Mouse (Mus musculus): ENCODE data around the gene Vpreb2. TPM values are rescaled to one million over a fixed set of nuclear protein-coding genes. Genes with fewer than 3 reads are reported as not detected.

Gene Vpreb2
- not detected for polyA plus RNA-seq (2014; fragmentation: Illumina TruSeq; extraction: RNeasy Lipid Tissue Mini Kit (QIAGEN cat#74804); ENCODE audit: low read depth, low replicate concordance)

DNA sequence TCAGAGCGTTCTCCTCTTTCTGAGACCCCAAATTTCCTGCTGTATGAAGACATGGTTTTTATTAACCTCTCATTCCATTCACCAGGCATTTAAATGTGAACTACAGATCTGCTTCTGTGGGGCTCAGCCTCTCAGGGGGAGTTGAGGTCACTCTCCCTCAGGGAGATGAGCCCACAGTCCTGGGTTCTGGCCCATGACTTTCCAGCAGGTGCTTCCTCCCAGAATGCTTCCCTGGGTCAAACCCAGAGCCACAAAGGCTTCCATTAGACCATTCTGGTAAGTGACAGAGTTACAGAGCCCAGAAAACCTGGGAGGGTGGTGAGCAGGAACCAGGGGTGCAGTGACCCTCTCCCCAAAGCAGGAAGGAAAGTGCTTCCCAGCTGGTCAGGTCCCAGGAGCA is at the start of gene Vpreb2:
Gene Vpreb2 (plus strand): TSS at position 301 of the 400 bp plus-strand sequence.

Other genes starting within 250 kb of the Vpreb2 start
- gene Med15, start 247.5 kb upstream of the Vpreb2 start, polyA plus RNA-seq (2014; fragmentation: Illumina TruSeq; extraction: RNeasy Lipid Tissue Mini Kit (QIAGEN cat#74804); ENCODE audit: low read depth, low replicate concordance): 54.6 TPM
- 31.0 TPM for gene Klhl22, start 220.8 kb upstream of the Vpreb2 start, polyA plus RNA-seq (2014; fragmentation: Illumina TruSeq; extraction: RNeasy Lipid Tissue Mini Kit (QIAGEN cat#74804); ENCODE audit: low read depth, low replicate concordance)
- gene Scarf2, start 183.1 kb upstream of the Vpreb2 start, polyA plus RNA-seq (2014; fragmentation: Illumina TruSeq; extraction: RNeasy Lipid Tissue Mini Kit (QIAGEN cat#74804); ENCODE audit: low read depth, low replicate concordance): 11.8 TPM
- gene B830017H08Rik, start 147.3 kb upstream of the Vpreb2 start, polyA plus RNA-seq (2014; fragmentation: Illumina TruSeq; extraction: RNeasy Lipid Tissue Mini Kit (QIAGEN cat#74804); ENCODE audit: low read depth, low replicate concordance): not detected
- 1.2 TPM for gene Car15, start 142.1 kb upstream of the Vpreb2 start, polyA plus RNA-seq (2014; fragmentation: Illumina TruSeq; extraction: RNeasy Lipid Tissue Mini Kit (QIAGEN cat#74804); ENCODE audit: low read depth, low replicate concordance)
- gene Gm20518, start 88.8 kb upstream of the Vpreb2 start, polyA plus RNA-seq (2014; fragmentation: Illumina TruSeq; extraction: RNeasy Lipid Tissue Mini Kit (QIAGEN cat#74804); ENCODE audit: low read depth, low replicate concordance): 0.40 TPM
- gene Tssk1, start 86.2 kb upstream of the Vpreb2 start, polyA plus RNA-seq (2014; fragmentation: Illumina TruSeq; extraction: RNeasy Lipid Tissue Mini Kit (QIAGEN cat#74804); ENCODE audit: low read depth, low replicate concordance): 2.1 TPM
- 54.6 TPM for gene Dgcr2, start 81.9 kb upstream of the Vpreb2 start, polyA plus RNA-seq (2014; fragmentation: Illumina TruSeq; extraction: RNeasy Lipid Tissue Mini Kit (QIAGEN cat#74804); ENCODE audit: low read depth, low replicate concordance)
- 11.3 TPM for gene Tssk2, start 81.8 kb upstream of the Vpreb2 start, polyA plus RNA-seq (2014; fragmentation: Illumina TruSeq; extraction: RNeasy Lipid Tissue Mini Kit (QIAGEN cat#74804); ENCODE audit: low read depth, low replicate concordance)
- 21.2 TPM for gene Ess2, start 69.1 kb upstream of the Vpreb2 start, polyA plus RNA-seq (2014; fragmentation: Illumina TruSeq; extraction: RNeasy Lipid Tissue Mini Kit (QIAGEN cat#74804); ENCODE audit: low read depth, low replicate concordance)
- gene Gsc2, start 65.4 kb upstream of the Vpreb2 start, polyA plus RNA-seq (2014; fragmentation: Illumina TruSeq; extraction: RNeasy Lipid Tissue Mini Kit (QIAGEN cat#74804); ENCODE audit: low read depth, low replicate concordance): not detected
- 152 TPM for gene Slc25a1, start 52.2 kb upstream of the Vpreb2 start, polyA plus RNA-seq (2014; fragmentation: Illumina TruSeq; extraction: RNeasy Lipid Tissue Mini Kit (QIAGEN cat#74804); ENCODE audit: low read depth, low replicate concordance)
- 68.8 TPM for gene Dgcr6, start 72.4 kb downstream of the Vpreb2 start, polyA plus RNA-seq (2014; fragmentation: Illumina TruSeq; extraction: RNeasy Lipid Tissue Mini Kit (QIAGEN cat#74804); ENCODE audit: low read depth, low replicate concordance)
- 54.2 TPM for gene Prodh, start 109.8 kb downstream of the Vpreb2 start, polyA plus RNA-seq (2014; fragmentation: Illumina TruSeq; extraction: RNeasy Lipid Tissue Mini Kit (QIAGEN cat#74804); ENCODE audit: low read depth, low replicate concordance)
- gene Rtn4r, start 147.2 kb downstream of the Vpreb2 start, polyA plus RNA-seq (2014; fragmentation: Illumina TruSeq; extraction: RNeasy Lipid Tissue Mini Kit (QIAGEN cat#74804); ENCODE audit: low read depth, low replicate concordance): 1.4 TPM
- gene Ccdc188, start 237.5 kb downstream of the Vpreb2 start, polyA plus RNA-seq (2014; fragmentation: Illumina TruSeq; extraction: RNeasy Lipid Tissue Mini Kit (QIAGEN cat#74804); ENCODE audit: low read depth, low replicate concordance): 1.2 TPM